Mouse (Mus musculus) cerebellum, adult 2 months (tissue): Measurements from ENCODE around the gene Satb2.

Source experiments
- CTCF ChIP-seq: fragments of 200-500 bp; IDR thresholded peaks from 2 replicates; pipeline ENCODE4 v1.5.1; 2011; ENCODE audit warnings: low read depth, mild to moderate bottlenecking, control low read depth, low read length, moderate library complexity, borderline replicate concordance; ENCODE audit not compliant: insufficient read depth
- POLR2A ChIP-seq: fragments of 200-500 bp; IDR thresholded peaks from 2 replicates; pipeline ENCODE4 v1.6.1; 2011; ENCODE audit warnings: low read length, control low read depth, borderline replicate concordance; ENCODE audit not compliant: insufficient read depth

DNA sequence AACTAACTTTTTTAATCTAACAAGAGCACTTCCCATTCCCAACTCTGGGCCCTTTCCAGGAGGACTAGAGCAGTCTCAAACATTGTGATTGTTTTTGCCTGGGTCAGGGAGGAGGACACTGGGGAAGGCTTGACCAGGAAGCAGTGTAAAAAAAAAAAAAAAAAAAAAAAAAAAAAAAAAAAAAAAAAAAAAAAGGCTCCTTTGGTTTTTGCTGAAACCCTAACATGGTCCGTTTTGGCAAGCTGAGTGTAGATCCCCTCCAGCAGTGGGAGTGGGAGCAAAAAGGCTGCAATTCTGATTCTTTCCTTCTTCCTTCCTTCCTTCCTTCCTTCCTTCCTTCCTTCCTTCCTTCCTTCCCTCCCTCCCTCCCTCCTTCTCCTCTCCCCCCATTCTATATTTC, 3.1 kb upstream of the Satb2 start:
- no peak for TF ChIP-seq CTCF
- TF ChIP-seq POLR2A, result no peak
